Mouse (Mus musculus): Measurements from ENCODE around the gene Actrt3.

- no peak for TF ChIP-seq POLR2A (IDR thresholded peaks at IDR 0.05; ENCODE audit: low read depth, low read length)
- TF ChIP-seq CTCF (IDR thresholded peaks at IDR 0.05; ENCODE audit: borderline replicate concordance, insufficient read depth, low read length), result no peak
Measured at GRCm38 (mm10) chr3:30620132-30620531, 20.4 kb upstream of the Actrt3 start.

All from embryonic fibroblast, embryonic 13.5 days (primary cell).